Mouse (Mus musculus): ENCODE data around the gene Arhgap29. TPM values are rescaled to one million over a fixed set of nuclear protein-coding genes. Genes with fewer than 3 reads are reported as not detected.
A peak's percentile ranks its signal among the peaks of the same experiment; 100 is the strongest.

The Arhgap29 gene
- polyA plus RNA-seq, 1 experiment from 2014 or later: 18.3 TPM

GRCm38 (mm10) chr3:121937036-121937435, 15.3 kb upstream of the Arhgap29 start:
- Histone ChIP-seq H3K27me3 (replicated peaks; ENCODE audit: control insufficient read depth, insufficient read depth, low read length) (no peaks in the 10 kb centered on the region), H3K9me3 (ENCODE audit: control insufficient read depth, low read length) (no peaks in the 10 kb centered on the region), H3K4me3 (replicated peaks; ENCODE audit: low read length) (no peak overlapping the region), H3K36me3 (ENCODE audit: control insufficient read depth, insufficient read depth) (no peaks in the 10 kb centered on the region), H3K27ac (ENCODE audit: low read length) (no peak overlapping the region), H3K4me1 (replicated peaks; ENCODE audit: control insufficient read depth, insufficient read depth, low read length) (no peaks in the 10 kb centered on the region), H3K9ac (replicated peaks; ENCODE audit: low read depth, low read length) (no peak overlapping the region), H3K4me2 (ENCODE audit: low read length) (no peak overlapping the region)
- 95% methylated on average over 6 of the region's 6 CpGs for WGBS
- no peak for ATAC-seq

DNA sequence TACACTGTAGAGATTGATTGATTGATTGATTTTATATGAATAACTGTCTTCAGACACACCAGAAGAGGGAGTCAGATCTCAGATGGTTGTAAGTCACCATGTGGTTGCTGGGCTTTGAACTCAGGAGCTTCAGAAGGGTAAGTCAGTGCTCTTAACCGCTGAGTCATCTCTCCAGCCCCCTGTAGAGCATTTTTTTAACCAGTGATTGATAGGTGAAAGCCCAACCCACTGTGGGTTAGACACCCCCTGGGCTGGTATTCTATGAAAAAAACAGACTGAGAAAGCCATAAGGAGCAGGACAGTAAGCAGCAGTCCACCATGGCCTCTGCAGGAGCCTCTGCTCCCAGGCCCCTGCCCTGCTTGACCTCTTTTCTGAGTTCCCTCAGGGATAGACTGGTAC, 12.7 kb upstream of the Arhgap29 start:
- no peak overlapping the region for H3K9ac ChIP-seq (replicated peaks; ENCODE audit: low read depth, low read length)
- WGBS: 58% methylated on average over 1 of the region's 1 CpGs
- no peaks in the 10 kb centered on the region for H3K4me1 ChIP-seq (replicated peaks; ENCODE audit: control insufficient read depth, insufficient read depth, low read length)
- H3K27ac ChIP-seq (ENCODE audit: low read length): no peak overlapping the region
- H3K4me2 ChIP-seq (ENCODE audit: low read length): no peak overlapping the region
- no peak overlapping the region for H3K4me3 ChIP-seq (replicated peaks; ENCODE audit: low read length)
- no peaks in the 10 kb centered on the region for H3K36me3 ChIP-seq (ENCODE audit: control insufficient read depth, insufficient read depth)
- no peak for ATAC-seq
- no peaks in the 10 kb centered on the region for H3K9me3 ChIP-seq (ENCODE audit: control insufficient read depth, low read length)
- no peaks in the 10 kb centered on the region for H3K27me3 ChIP-seq (replicated peaks; ENCODE audit: control insufficient read depth, insufficient read depth, low read length)

- Histone ChIP-seq H3K4me1 (replicated peaks; ENCODE audit: control insufficient read depth, insufficient read depth, low read length) (no peaks in the 10 kb centered on the region), H3K36me3 (ENCODE audit: control insufficient read depth, insufficient read depth) (no peaks in the 10 kb centered on the region), H3K9ac (replicated peaks; ENCODE audit: low read depth, low read length) (no peak overlapping the region), H3K9me3 (ENCODE audit: control insufficient read depth, low read length) (no peaks in the 10 kb centered on the region), H3K4me2 (ENCODE audit: low read length) (no peak overlapping the region), H3K27me3 (replicated peaks; ENCODE audit: control insufficient read depth, insufficient read depth, low read length) (no peaks in the 10 kb centered on the region), H3K27ac (ENCODE audit: low read length) (no peak overlapping the region), H3K4me3 (replicated peaks; ENCODE audit: low read length) (no peak overlapping the region)
- WGBS: 85% methylated on average over 8 of the region's 8 CpGs
- no peak for ATAC-seq
Observed at GRCm38 (mm10) chr3:121940094-121940889, 12.0 kb upstream of the Arhgap29 start.

DNA sequence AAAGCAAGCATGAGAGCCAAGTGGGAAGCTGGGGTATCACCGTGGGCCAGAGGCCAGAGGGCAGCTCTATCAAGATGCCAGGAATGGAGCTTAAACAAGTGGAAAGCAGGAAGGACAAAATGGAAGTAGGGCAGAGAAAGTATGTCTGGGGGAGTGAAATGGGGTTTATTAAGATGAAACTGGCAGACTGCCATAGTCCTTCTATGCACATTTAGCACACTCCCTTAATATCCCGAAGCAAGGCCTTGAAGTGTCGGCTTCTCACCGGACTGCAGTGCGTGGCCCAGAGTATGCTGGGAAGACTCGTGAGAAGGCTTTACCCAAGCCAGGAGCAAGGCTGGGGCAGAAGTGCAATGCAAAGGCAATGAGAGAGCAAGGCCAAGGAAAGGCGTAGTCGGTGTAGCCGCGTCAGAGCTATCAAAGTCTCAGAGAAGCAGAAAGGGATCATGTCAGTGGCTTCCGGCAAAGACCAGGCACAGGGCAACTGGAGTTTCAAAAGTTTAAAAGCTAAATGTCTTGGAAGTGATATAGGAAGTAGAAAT, 11.1 kb upstream of the Arhgap29 start:
- Histone ChIP-seq H3K9me3 (ENCODE audit: control insufficient read depth, low read length) (no peaks in the 10 kb centered on the region), H3K27me3 (replicated peaks; ENCODE audit: control insufficient read depth, insufficient read depth, low read length) (no peaks in the 10 kb centered on the region), H3K9ac (replicated peaks; ENCODE audit: low read depth, low read length) (no peak overlapping the region), H3K4me3 (replicated peaks; ENCODE audit: low read length) (no peak overlapping the region), H3K4me1 (replicated peaks; ENCODE audit: control insufficient read depth, insufficient read depth, low read length) (no peaks in the 10 kb centered on the region), H3K36me3 (ENCODE audit: control insufficient read depth, insufficient read depth) (no peaks in the 10 kb centered on the region), H3K27ac (ENCODE audit: low read length) (no peak overlapping the region), H3K4me2 (ENCODE audit: low read length) (no peak overlapping the region)
- 89% methylated on average over 11 of the region's 11 CpGs for WGBS
- ATAC-seq: no peak

DNA sequence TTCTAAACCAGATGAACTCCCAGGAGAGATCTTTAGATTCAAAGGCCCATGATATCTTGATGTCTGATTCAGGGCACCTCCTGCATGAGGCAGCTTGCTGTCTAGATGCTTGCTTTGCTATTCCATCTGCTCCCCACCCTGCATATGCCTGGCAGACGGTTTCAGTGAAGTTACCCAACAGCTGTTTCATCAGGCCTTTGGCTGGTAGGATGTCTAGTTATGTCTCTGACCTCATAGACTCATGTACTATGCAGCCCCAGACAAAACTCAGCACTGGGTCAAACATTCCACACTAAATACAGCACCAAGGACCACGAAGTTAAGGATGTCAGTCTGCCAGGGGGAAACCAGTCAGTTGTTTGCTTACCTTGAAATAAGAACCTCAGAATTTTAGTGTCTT, 6.4 kb upstream of the Arhgap29 start:
- Histone ChIP-seq H3K27me3 (replicated peaks; ENCODE audit: control insufficient read depth, insufficient read depth, low read length) (no peaks in the 10 kb centered on the region), H3K4me3 (replicated peaks; ENCODE audit: low read length) (no peak overlapping the region), H3K36me3 (ENCODE audit: control insufficient read depth, insufficient read depth) (no peaks in the 10 kb centered on the region), H3K27ac (ENCODE audit: low read length) (no peak overlapping the region), H3K4me2 (ENCODE audit: low read length) (no peak overlapping the region), H3K9ac (replicated peaks; ENCODE audit: low read depth, low read length) (no peak overlapping the region), H3K4me1 (replicated peaks; ENCODE audit: control insufficient read depth, insufficient read depth, low read length) (no peaks in the 10 kb centered on the region), H3K9me3 (ENCODE audit: control insufficient read depth, low read length) (no peaks in the 10 kb centered on the region)
- ATAC-seq: no peak
- 59% methylated on average over 2 of the region's 2 CpGs for WGBS

- Histone ChIP-seq H3K27ac (ENCODE audit: low read length) (no peak overlapping the region), H3K9me3 (ENCODE audit: control insufficient read depth, low read length) (no peaks in the 10 kb centered on the region), H3K36me3 (ENCODE audit: control insufficient read depth, insufficient read depth) (no peaks in the 10 kb centered on the region), H3K4me3 (replicated peaks; ENCODE audit: low read length) (no peak overlapping the region), H3K4me1 (replicated peaks; ENCODE audit: control insufficient read depth, insufficient read depth, low read length) (no peaks in the 10 kb centered on the region), H3K27me3 (replicated peaks; ENCODE audit: control insufficient read depth, insufficient read depth, low read length) (no peaks in the 10 kb centered on the region), H3K9ac (replicated peaks; ENCODE audit: low read depth, low read length) (no peak overlapping the region), H3K4me2 (ENCODE audit: low read length) (no peak overlapping the region)
- no peak for ATAC-seq
Observed at GRCm38 (mm10) chr3:121946765-121947164, 5.6 kb upstream of the Arhgap29 start.

- WGBS: 67% methylated on average over 6 of the region's 6 CpGs
- Histone ChIP-seq H3K9me3 (ENCODE audit: control insufficient read depth, low read length) (no peaks in the 10 kb centered on the region), H3K4me3 (replicated peaks; ENCODE audit: low read length) (no peak overlapping the region), H3K4me2 (ENCODE audit: low read length) (no peak overlapping the region), H3K27me3 (replicated peaks; ENCODE audit: control insufficient read depth, insufficient read depth, low read length) (peaks cover 10% of the 10 kb centered on the region), H3K4me1 (replicated peaks; ENCODE audit: control insufficient read depth, insufficient read depth, low read length) (peaks cover 5% of the 10 kb centered on the region; the same call in 1 of the 2 replicates), H3K27ac (ENCODE audit: low read length) (no peak overlapping the region), H3K36me3 (ENCODE audit: control insufficient read depth, insufficient read depth) (no peaks in the 10 kb centered on the region), H3K9ac (replicated peaks; ENCODE audit: low read depth, low read length) (no peak overlapping the region)
- no peak for ATAC-seq
Observed at GRCm38 (mm10) chr3:121950139-121950538, 2.2 kb upstream of the Arhgap29 start.

DNA sequence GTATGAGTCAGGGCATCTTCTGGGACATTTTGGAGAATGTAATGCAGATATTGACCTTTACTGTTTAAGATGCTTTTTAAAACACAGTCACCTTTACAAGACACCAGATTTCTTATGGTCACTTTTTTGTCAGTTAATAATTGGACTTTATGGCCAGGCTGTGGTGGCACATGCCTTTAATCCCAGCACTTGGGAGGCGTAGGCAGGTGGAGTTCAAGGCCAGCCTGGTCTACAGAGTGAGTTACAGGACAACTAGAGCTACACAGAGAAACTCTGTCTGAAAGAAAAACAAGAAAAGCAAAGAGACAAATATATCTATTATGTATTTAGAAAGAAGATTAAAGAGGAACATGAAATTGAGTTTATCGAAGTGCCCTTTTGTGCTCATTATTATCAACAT, 1.2 kb upstream of the Arhgap29 start:
- ATAC-seq: no peak

DNA sequence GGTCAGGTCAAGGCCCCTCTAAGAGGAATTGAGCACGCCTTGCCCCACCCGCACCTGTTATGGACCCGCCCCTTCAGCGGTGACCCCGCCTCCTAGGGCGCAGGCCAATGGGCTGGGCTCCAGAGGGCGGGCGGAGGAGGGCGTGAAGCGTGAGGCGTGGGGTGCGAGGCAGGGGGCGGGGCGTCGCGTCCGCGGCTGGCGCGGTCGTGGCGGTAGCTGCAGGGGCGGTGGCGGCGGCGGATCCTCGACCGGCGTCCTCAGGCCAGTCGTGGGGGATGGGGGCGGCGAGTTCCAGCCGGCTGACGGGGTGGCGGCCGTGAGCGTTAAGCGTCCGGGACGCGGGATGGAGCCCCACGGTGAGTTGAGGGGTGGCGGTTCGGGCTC, 700 bp downstream of the Arhgap29 start:
- under 1% methylated on average over 42 of the region's 44 CpGs for WGBS
- Histone ChIP-seq H3K27ac (ENCODE audit: low read length) (no peak overlapping the region), H3K9me3 (ENCODE audit: control insufficient read depth, low read length) (no peaks in the 10 kb centered on the region)

More for the DNA sequence above, 1.2 kb upstream of the Arhgap29 start:
- Histone ChIP-seq H3K36me3 (ENCODE audit: control insufficient read depth, insufficient read depth) (no peaks in the 10 kb centered on the region), H3K27me3 (replicated peaks; ENCODE audit: control insufficient read depth, insufficient read depth, low read length) (peaks cover 10% of the 10 kb centered on the region), H3K9ac (replicated peaks; ENCODE audit: low read depth, low read length) (no peak overlapping the region), H3K27ac (ENCODE audit: low read length) (no peak overlapping the region), H3K4me2 (ENCODE audit: low read length) (no peak overlapping the region), H3K9me3 (ENCODE audit: control insufficient read depth, low read length) (no peaks in the 10 kb centered on the region), H3K4me1 (replicated peaks; ENCODE audit: control insufficient read depth, insufficient read depth, low read length) (peaks cover 5% of the 10 kb centered on the region; the same call in 1 of the 2 replicates), H3K4me3 (replicated peaks; ENCODE audit: low read length) (no peak overlapping the region)
- WGBS: 94% methylated on average over 2 of the region's 2 CpGs

More for the DNA sequence above, 700 bp downstream of the Arhgap29 start:
- H3K9ac ChIP-seq (replicated peaks; ENCODE audit: low read depth, low read length): peak overlapping the region; percentile 55
- H3K4me2 ChIP-seq (ENCODE audit: low read length): peak overlapping the region; percentile 68
- H3K4me1 ChIP-seq (replicated peaks; ENCODE audit: control insufficient read depth, insufficient read depth, low read length): peaks cover 5% of the 10 kb centered on the region; the same call in 1 of the 2 replicates
- peaks cover 10% of the 10 kb centered on the region for H3K27me3 ChIP-seq (replicated peaks; ENCODE audit: control insufficient read depth, insufficient read depth, low read length)
- peak; percentile 79 for ATAC-seq
- H3K36me3 ChIP-seq (ENCODE audit: control insufficient read depth, insufficient read depth): no peaks in the 10 kb centered on the region
- peak overlapping the region; percentile 55 for H3K4me3 ChIP-seq (replicated peaks; ENCODE audit: low read length)
